In the genomic region with DNA sequence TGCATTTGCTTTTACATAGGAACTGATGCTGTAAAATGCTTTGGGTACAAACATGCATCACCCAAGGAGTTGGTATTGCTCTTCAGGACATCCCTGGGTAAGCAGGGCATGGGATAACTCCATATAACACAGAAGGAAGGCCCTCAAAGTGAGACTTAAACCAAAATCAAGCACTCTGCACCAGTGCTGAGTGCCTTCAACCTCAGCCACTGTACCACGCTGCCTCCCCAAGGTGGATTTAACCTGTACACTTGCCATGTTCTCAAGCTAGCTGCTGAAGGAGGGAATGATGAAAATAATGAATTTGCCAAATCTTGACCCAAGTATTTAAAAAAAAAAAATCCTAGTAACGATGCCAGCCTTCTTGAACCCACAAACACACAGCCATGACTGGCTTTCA, we compare ENCODE assay signal across 8 mouse cellular contexts. TPM values are rescaled to one million over a fixed set of nuclear protein-coding genes. Genes with fewer than 3 reads are reported as not detected.
A peak's percentile ranks its signal among the peaks of the same experiment; 100 is the strongest.
DNase-seq lines count a peak whose midpoint lies in the region; ATAC-seq and TF ChIP-seq lines count a peak whose summit lies in the region.

No protein-coding gene starts in this region.

- TF ChIP-seq POLR2A in thymus, adult 2 months (IDR thresholded peaks at IDR 0.05; ENCODE audit: control insufficient read depth, extremely low read depth, insufficient read depth, low read length, poor library complexity): no peak

- peak overlapping the region; percentile 21; the same call in 1 of the 2 replicates for H3K27ac ChIP-seq in left cerebral cortex, adult 2 months
- no peak overlapping the region for H3K27ac ChIP-seq in brown adipose tissue, adult 24 weeks (replicated peaks; ENCODE audit: low read depth, low read length)
- no peak overlapping the region for H3K27ac ChIP-seq in hindbrain, embryonic 16.5 days (ENCODE audit: low read depth, low read length)
- no peak overlapping the region for H3K27ac ChIP-seq in midbrain, postnatal 0 days (ENCODE audit: low read depth, low read length)
- H3K27ac ChIP-seq in thymus, adult 2 months (ENCODE audit: control insufficient read depth, insufficient read depth, low read length): no peak overlapping the region

- no peak; the same call in 1 of the 2 replicates for TF ChIP-seq CTCF in left cerebral cortex, adult 2 months (IDR thresholded peaks at IDR 0.05)
- TF ChIP-seq CTCF in midbrain, postnatal 0 days (IDR thresholded peaks at IDR 0.05): peak; percentile 63
- TF ChIP-seq CTCF in thymus, adult 2 months (IDR thresholded peaks at IDR 0.05; ENCODE audit: borderline replicate concordance, control insufficient read depth, extremely low read depth, insufficient read depth, low read length, poor library complexity): no peak

- no peaks in the 10 kb centered on the region for H3K9me3 ChIP-seq in hindbrain, embryonic 16.5 days (ENCODE audit: control insufficient read depth, low read length)
- no peaks in the 10 kb centered on the region for H3K9me3 ChIP-seq in midbrain, postnatal 0 days (ENCODE audit: low read length)

- peak overlapping the region; percentile 77 for H3K4me3 ChIP-seq in left cerebral cortex, adult 2 months
- peak overlapping the region; percentile 2; the same call in 1 of the 2 replicates for H3K4me3 ChIP-seq in brown adipose tissue, adult 24 weeks (ENCODE audit: insufficient read depth, low read depth, low read length)
- H3K4me3 ChIP-seq in hindbrain, embryonic 16.5 days (ENCODE audit: low read length): peak overlapping the region; percentile 89
- H3K4me3 ChIP-seq in midbrain, postnatal 0 days (ENCODE audit: low read depth, low read length): peak overlapping the region; percentile 77
- H3K4me3 ChIP-seq in thymus, adult 2 months (ENCODE audit: control insufficient read depth, insufficient read depth, low read length): no peak overlapping the region

- WGBS in hindbrain, embryonic 16.5 days: 31% methylated on average over 2 of the region's 2 CpGs
- 39% methylated on average over 2 of the region's 2 CpGs for WGBS in midbrain, postnatal 0 days
- 54% methylated on average over 2 of the region's 2 CpGs for WGBS in thymus, adult 2 months

- no peaks in the 10 kb centered on the region for H3K27me3 ChIP-seq in hindbrain, embryonic 16.5 days (replicated peaks; ENCODE audit: control insufficient read depth, insufficient read depth, low read length)
- no peaks in the 10 kb centered on the region for H3K27me3 ChIP-seq in midbrain, postnatal 0 days (ENCODE audit: insufficient read depth, low read length)
- no peaks in the 10 kb centered on the region for H3K27me3 ChIP-seq in thymus, adult 2 months (ENCODE audit: control insufficient read depth, insufficient read depth, low read length)

- no peaks in the 10 kb centered on the region for H3K36me3 ChIP-seq in hindbrain, embryonic 16.5 days (ENCODE audit: control insufficient read depth, insufficient read depth, low read length)
- H3K36me3 ChIP-seq in midbrain, postnatal 0 days (ENCODE audit: insufficient read depth, low read length): no peaks in the 10 kb centered on the region
- no peaks in the 10 kb centered on the region for H3K36me3 ChIP-seq in thymus, adult 2 months (ENCODE audit: control insufficient read depth, insufficient read depth, low read length)

- ATAC-seq in hindbrain, embryonic 16.5 days: no peak
- ATAC-seq in midbrain, postnatal 0 days (ENCODE audit: low FRiP score): no peak

- H3K9ac ChIP-seq in hindbrain, embryonic 16.5 days (ENCODE audit: low read depth, low read length): peak overlapping the region; percentile 13; the same call in 1 of the 2 replicates
- 0 out of 2 replicates have a peak overlapping the region, but pooled peaks have one; percentile 36 for H3K9ac ChIP-seq in midbrain, postnatal 0 days (replicated peaks; ENCODE audit: low read length, poor library complexity, severe bottlenecking)

- peak overlapping the region; percentile 77 for H3K4me2 ChIP-seq in hindbrain, embryonic 16.5 days (ENCODE audit: low read length)
- peak overlapping the region; percentile 74 for H3K4me2 ChIP-seq in midbrain, postnatal 0 days (ENCODE audit: low read depth, low read length, poor library complexity, severe bottlenecking)

- peaks cover 9% of the 10 kb centered on the region for H3K4me1 ChIP-seq in brown adipose tissue, adult 24 weeks (ENCODE audit: control insufficient read depth, insufficient read depth, insufficient read length, low read length)
- H3K4me1 ChIP-seq in hindbrain, embryonic 16.5 days (ENCODE audit: control insufficient read depth, insufficient read depth, low read depth, low read length): peaks cover 9% of the 10 kb centered on the region
- peaks cover 13% of the 10 kb centered on the region; the same call in 1 of the 2 replicates for H3K4me1 ChIP-seq in midbrain, postnatal 0 days (ENCODE audit: insufficient read depth, low read length)
- peaks cover 7% of the 10 kb centered on the region; the same call in 1 of the 2 replicates for H3K4me1 ChIP-seq in thymus, adult 2 months (replicated peaks; ENCODE audit: control insufficient read depth, insufficient read depth, low read length)

- intact Hi-C loops in left cerebral cortex, adult 2 months (cut with DNase I): loop anchor here (2.0 to 10.0 kb wide), 7 partner anchors 157 to 1277 kb away; a partner anchor contains a TSS

- no peak for DNase-seq in left cerebral cortex, adult 2 months (ENCODE audit: extremely low spot score in 1 of 2, low spot score in 2 of 2)
- no peak for DNase-seq in left cerebral cortex, adult 8-10 months (ENCODE audit: low spot score in 2 of 2)
- DNase-seq in midbrain, postnatal 0 days (ENCODE audit: low spot score): peak; percentile 46
- no peak for DNase-seq in adrenal gland, adult 8-10 months
- DNase-seq in urinary bladder, adult 2 months (ENCODE audit: low spot score): no peak
- no peak for DNase-seq in thymus, adult 2 months

RNA-seq across cellular contexts. Expression of a gene that starts 1.3 kb away (rescaled TPM):
- 10 to 100 TPM; 74.8 to 79.6 TPM for total RNA-seq in left cerebral cortex, adult 2 months (2021)
- total RNA-seq in left cerebral cortex, adult 8-10 months (2022): 10 to 100 TPM; 80.2 to 89.8 (median 88.1) TPM
- 15.1 and 16.1 TPM in 2 replicates for polyA plus RNA-seq in brown adipose tissue, adult 24 weeks (2012; ENCODE audit: insufficient read depth, insufficient read length, missing spikeins)
- polyA plus RNA-seq in hindbrain, embryonic 16.5 days (2015; fragmentation: Nextera tagmentation; extraction: Ambion mirVana): 7.6 and 8.8 TPM in 2 replicates
- total RNA-seq in midbrain, postnatal 0 days (2014; rRNA removed): 47.3 and 49.0 TPM in 2 replicates
- 14.4 and 16.8 TPM in 2 replicates for polyA plus RNA-seq in midbrain, postnatal 0 days (2015; fragmentation: Nextera tagmentation; extraction: Ambion mirVana)
- total RNA-seq in adrenal gland, adult 8-10 months (2022): 10 to 100 TPM; 28.2 to 71.4 (median 44.5) TPM
- polyA plus RNA-seq in urinary bladder, adult 2 months (2012; rRNA removed): 17.8 and 18.4 TPM in 2 replicates
- 9.9 and 10.0 TPM in 2 replicates for polyA plus RNA-seq in thymus, adult 2 months (2012; rRNA removed)
